Mouse (Mus musculus) right cerebral cortex, postnatal 25 days (tissue): ENCODE measurements around the gene Prim1.
"Not testable (repeated sequence)": the region's sequence is repeated elsewhere in the genome, so short reads cannot be mapped to it uniquely, and the experiment has no call there.

Source experiments
- DNase-seq: peaks from one replicate; pipeline ENCODE4 v3.0.0; 2022

Gene Prim1

DNA sequence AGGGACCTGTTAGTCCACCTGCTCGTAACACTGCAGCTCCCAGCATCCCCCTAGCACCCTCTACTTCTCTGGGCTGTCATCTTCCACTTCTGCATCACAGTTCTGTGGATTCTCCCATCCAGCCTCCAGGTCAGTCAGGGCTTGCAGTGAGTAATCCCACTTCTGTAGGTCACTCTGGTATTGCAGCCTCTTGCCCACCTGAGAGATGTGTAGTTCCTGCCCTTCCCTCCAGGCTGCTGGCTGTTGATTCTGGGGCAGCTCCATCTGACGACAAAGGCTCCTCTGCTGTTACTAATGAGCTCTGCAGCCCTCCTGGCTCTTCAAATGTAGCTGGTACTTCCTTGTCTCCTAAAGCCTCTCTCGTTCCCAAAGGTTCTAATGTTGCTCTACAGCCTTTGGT, 24.9 kb downstream of the Prim1 start:
- DNase-seq, result no peak

DNA sequence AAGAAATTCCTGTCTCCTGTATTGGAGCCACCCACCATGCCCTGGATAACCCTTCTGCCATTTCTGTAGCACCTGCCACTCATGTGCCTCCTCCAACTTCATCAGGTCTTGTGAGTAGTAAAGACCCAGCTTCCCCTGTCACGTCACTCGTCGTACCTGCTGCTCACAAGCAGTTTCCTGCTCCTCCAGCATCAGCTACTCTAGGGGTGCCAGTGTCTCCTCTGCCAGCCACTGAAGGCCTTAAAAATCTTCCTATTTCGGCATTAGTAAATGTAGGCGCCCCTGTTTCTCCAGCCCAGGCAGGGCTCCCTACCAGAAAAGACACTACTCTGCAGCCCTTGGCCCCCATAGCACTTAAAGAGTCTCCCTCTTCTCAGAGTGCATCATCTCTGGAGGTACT, 25.3 kb downstream of the Prim1 start:
- no peak for DNase-seq

DNA sequence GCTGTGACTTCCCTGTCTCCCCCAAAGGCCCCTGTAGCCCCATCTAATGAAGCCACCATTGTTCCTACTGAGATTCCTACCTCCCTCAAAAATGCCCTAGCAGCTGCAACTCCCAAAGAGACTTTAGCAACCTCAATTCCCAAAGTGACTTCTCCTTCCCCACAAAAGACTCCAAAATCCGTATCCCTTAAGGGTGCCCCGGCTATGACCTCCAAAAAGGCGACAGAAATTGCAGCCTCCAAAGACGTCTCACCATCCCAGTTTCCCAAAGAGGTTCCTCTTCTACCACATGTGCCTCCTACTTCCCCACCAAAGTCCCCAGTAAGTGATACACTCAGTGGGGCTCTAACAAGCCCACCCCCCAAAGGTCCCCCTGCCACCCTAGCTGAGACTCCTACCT, 26.7 kb downstream of the Prim1 start:
- DNase-seq, result no peak

DNA sequence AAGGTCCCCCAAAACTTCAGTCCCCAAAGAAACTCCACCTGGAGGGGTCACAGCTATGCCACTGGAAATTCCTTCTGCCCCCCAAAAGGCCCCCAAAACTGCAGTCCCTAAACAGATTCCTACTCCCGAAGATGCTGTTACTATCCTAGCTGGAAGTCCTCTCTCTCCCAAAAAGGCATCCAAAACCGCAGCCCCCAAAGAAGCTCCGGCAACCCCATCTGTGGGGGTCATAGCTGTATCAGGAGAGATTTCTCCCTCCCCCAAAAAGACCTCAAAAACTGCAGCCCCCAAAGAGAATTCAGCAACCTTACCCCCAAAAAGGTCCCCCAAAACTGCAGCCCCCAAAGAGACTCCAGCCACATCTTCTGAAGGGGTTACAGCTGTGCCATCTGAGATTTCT, 27.5 kb downstream of the Prim1 start:
- no peak for DNase-seq

DNA sequence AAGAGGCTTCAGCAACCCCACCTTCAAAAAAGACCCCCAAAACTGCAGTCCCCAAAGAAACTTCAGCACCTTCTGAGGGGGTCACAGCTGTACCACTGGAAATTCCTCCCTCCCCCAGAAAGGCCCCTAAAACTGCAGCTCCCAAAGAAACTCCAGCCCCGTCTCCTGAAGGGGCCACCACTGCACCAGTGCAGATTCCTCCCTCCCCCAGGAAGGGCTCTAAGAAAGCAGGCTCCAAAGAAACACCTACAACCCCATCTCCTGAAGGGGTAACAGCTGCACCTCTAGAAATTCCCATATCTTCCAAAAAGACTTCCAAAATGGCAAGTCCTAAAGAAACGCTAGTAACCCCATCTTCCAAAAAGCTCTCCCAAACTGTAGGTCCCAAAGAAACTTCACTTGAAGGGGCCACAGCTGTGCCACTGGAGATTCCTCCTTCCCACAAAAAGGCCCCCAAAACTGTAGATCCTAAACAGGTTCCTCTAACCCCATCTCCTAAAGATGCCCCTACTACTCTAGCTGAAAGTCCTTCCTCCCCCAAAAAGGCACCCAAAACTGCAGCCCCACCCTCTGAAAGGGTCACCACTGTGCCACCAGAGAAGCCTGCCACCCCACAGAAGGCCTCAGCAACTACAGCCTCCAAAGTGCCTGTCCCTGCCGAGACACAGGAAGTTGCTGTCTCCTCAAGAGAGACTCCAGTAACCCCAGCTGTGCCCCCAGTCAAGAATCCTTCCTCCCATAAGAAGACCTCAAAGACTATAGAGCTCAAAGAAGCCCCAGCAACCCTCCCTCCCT, 28.3 kb downstream of the Prim1 start:
- no peak for DNase-seq

DNA sequence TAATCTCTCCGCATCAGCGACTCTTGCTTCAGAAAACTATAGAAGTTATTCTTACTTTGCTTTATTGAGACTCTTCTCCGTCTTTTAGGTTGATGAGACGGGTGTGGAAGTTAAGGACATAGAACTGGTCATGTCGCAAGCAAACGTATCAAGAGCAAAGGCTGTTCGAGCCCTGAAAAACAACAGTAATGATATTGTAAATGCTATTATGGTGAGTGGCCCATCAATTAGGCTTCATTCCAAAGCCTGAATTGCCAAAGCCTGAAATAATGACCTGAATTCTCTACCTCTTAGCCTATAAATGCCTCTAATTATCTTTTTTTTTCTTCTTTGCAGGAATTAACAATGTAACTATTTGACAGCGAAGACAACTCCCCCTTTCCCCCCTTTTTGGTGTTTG, 33.2 kb downstream of the Prim1 start:
- no peak for DNase-seq

DNA sequence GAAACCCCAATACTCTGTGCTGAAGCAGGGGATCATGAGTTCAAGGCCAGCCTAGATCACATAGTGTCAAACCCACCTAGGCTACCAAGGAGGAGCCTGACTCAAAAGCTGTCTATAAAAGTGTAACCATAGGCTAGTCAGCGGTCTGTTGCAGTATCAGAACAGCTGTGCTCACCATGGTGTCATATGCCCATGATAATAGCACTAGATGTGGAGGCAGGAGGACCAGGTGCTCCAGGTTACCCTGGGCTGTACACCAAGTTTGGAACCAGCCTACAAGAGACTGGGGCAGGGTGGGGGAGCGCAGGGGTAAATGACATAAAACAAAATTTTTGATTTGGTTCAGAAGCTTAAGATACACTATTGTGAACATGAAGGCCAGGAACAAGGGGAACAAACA, 34.8 kb downstream of the Prim1 start:
- DNase-seq, result no peak

DNA sequence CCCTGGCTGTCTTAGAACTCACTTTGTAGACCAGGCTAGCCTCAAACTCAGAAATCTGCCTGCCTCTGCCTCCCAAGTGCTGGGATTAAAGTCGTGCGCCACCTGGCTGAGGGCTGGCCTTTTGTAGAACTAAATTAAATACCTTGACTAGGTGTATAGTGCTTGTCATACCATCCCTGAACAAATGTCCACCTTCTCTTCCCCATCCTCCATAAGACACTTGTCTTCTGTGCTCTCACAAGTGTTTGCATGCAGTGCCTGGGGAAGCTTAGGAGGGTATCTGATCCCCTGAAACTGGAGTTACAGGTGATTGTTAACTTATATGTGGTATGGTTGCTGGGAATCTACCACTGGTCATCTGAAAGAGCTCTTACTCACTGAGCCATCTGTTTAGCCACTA, 35.4 kb downstream of the Prim1 start:
- no peak for DNase-seq

DNA sequence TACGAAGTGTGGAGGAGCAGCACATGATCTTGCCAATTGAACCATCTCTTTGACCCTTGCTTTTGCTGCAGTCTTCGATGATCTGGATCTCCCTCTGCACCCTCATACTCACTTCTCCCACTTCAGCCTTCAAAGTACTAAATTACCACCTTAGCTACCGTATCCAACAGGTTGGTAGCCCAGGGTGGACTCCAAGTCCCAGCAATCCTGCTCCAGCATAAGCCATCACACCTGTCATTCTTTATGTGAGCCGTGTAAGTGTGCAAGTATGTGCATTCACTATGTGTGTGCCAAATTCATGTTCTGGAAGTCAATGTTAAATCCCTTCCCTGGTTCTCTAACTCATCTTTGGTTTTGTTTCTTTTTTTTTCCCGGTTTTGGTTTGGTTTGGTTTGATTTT, 36.6 kb downstream of the Prim1 start:
- no peak for DNase-seq

DNA sequence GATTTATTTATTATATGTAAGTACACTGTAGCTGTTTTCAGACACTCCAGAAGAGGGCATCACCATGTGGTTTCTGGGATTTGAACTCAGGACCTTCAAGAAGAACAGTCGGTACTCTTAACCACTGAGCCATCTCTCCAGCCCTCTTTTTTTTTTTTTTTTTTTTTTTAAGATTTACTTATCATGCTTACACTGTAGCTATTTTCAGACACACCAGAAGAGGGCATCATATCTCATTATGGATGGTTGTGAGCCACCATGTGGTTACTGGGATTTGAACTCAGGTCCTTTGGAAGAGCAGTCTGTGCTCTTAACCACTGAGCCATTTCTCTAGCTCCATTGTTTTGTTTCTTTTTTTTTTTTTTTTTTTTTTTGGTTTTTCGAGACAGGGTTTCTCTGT, 37.2 kb downstream of the Prim1 start:
- not testable (repeated sequence) for DNase-seq

DNA sequence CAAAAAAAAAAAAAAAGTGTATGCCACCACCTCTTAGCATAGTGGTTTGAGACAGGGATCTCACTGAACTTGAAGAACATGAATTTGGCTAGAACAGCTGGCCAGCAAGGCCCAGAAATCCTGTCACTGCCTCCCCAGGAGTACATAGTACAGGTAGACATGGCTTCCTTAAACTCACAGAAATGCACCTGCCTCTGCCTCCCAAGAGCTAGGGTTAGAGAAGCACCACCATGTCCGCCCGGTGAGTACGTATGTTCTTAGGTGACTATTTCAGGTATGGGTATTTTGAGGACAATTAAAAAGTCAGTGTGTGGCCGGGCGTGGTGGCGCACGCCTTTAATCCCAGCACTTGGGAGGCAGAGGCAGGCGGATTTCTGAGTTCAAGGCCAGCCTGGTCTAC, 38.0 kb downstream of the Prim1 start:
- no peak for DNase-seq

DNA sequence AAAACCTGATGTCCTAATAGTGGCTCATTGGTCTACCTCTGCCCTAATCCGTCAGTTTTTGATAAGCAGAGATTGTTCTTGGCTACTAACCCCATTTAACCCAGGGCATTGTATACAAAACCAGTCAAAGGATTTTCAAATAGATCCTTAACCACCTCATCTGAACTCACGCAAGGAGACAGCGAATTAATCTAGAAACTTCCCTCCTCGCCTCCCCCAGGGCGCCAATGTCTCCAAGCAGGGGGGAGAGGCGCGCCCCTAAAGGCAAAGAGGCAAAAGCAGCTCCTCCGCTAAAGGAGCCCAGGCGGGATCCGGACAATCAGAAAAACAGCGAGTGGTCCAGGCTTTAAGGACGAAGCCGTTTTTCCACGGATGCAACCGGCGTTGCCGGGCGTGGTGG, 43.2 kb downstream of the Prim1 start:
- no peak for DNase-seq

DNA sequence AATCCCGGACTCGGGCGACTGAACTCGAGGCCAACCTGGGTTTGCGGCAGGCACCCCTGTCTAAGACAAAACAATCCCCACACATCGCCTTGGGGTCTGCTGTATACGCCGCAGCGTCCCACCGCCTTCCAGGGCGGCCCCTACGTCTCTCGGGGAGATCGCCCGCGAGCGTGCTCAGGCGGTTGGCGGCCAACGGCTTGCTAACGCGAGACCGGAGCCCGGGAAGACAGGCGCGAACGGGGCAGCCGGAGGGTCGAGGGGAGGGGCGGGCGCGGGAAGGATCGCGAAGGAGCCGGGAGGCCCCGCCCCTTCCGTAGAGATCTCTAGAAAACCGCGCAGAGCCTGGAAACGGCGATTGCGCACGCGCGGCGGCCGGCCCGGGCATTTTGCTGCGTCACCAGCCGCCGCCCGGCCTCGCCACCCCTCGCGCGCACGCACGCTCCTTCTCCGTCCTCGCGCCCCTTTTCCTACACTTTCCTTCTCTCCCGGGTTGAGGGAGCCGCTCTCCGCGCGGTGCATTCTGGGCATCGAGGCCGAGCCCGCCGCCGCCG, 43.7 kb downstream of the Prim1 start, which contains the start of gene Ptges3:
Ptges3 (plus strand) TSS at position 354 of the 551 bp plus-strand sequence.
- peak; percentile 97 for DNase-seq

DNA sequence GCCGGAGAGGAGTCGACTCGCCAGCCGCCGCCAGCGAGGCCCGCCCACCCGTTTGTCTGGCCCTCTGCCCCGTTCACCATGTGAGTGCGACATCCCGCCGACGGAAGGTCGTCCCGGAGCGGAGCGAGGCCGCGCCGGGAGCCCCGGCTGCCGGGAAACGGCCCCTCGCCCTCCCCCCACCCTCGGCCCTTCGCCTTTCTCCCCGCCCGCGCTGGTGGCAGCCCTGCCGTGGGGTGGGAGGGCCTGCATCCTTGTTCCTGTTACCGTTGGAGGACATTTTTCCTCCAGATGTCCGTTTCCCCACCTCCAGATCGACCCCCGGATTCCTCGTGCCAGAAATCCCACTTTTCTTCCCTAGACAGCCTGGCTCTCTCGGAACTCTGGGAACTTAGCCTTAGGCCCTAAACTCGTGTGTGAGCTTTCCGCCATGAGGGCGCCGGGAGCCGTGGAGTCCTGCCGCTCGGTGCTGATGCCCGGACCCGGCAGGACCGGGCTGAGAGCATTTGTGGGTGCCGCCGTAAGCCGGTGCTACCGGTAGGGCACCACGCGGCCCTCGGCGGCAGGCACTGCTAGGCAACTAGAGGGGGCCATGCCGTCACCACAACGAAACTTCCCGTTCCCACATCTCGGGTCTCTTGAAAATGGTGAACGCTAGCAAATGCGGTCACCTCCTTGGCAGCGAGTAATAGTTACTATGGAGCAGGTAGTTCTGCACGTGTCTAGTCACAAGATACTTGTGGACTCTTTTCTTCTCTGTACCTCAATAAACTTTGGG, 44.4 kb downstream of the Prim1 start:
- DNase-seq, result peak; percentile 51

DNA sequence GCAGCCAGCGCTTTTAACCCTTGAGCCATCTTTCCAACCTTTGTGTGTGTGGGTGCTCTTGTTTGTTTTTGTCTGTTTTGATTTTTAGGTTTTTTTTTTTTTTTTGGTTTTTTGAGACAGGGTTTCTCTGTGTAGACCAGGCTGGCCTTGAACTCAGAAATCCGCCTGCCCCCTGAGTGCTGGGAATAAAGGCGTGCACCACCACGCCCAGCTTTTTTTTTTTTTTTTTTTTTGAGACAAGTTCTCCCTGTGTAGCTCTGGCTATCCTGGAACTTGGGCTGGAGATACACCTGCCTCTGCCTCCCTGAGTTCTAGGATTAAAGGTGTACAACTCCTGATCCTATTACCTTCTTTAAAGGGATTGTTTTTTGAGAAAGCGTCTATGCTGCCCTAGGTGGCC, 46.1 kb downstream of the Prim1 start:
- no peak for DNase-seq

DNA sequence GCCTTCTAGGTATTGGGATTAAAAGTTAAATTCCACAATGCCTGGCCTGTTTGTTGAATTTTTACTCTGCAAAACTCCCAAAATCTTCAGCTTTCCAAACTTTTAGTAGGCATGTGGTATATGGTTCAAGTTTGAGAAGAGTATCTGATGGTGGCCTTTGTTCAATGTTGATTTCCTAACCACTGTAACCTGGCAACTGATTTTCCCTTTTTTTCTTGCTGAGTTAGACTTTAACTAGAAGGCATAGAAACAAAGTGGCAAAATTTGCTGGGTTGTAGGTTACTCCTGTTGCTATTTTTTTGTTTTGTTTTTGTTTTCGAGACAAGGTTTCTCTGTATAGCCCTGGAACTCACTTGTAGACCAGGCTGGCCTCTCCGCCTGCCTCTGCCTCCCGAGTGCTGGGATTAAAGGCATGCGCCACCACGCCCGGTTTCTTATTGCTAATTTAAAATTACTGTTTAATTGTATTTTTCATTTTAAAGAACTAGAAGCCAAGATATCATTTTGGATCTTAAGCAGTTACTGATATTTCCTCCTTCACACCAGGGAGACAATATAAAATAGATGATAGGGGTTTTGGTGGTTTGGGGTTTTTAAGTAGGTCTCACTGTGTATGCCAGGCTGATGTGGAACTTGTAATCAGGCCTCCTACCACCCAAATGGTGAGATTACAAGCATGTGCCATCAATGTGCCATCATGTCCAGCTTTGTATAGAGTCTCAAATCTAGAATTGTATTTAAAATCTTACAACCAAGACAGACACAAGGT, 47.4 kb downstream of the Prim1 start:
- no peak for DNase-seq

DNA sequence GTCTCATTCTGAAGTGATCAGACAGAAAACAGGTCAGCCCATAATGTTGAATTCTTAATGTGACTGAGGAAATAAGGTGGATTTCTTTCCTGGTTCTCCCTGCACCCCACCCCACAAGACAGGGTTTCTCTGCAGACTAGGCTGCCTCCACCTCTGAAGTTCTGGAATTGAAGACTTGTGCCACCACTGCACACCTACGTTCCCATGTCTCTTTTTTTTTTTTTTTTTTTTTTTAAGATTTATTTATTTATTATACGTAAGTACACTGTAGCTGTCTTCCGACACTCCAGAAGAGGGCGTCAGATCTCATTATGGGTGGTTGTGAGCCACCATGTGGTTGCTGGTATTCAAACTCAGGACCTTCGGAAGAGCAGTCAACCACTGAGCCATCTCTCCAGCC, 51.1 kb downstream of the Prim1 start:
- DNase-seq, result no peak

DNA sequence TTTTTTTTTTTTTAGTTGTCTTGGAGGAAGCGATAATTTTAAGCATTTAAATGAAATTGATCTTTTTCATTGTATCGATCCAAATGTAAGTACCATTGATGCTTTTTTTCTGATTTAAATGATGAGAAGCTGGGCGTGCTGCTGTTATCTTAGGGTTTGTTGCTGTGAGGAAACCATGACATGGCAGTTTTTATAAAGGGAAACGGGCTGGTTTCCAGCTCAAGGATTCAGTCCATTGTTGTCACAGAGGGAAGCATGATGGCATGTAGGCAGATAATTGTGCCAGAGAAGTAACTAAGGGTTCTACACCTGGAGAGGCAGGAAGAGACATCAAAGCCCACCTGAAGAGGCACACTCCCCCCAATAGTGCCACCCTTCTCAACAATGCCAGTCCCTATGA, 54.2 kb downstream of the Prim1 start:
- no peak for DNase-seq

DNA sequence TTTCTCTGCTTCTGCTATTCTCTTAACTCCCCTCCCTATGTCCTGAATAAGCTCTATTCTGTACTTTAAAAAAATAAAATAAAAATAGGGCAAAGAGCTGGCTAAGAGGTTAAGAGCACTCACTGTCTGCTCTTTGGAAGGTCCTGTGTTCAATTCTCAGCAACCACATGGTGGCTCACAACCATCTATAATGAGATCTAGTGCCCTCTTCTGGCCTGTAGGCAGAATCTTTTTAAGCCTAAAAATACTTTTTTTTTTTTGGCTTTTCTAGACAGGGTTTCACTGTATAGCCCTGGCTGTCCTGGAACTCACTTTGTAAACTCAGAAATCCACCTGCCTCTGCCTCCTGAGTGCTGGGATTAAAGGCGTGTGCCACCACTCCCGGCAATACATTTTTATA, 55.5 kb downstream of the Prim1 start:
- DNase-seq, result not testable (repeated sequence)

DNA sequence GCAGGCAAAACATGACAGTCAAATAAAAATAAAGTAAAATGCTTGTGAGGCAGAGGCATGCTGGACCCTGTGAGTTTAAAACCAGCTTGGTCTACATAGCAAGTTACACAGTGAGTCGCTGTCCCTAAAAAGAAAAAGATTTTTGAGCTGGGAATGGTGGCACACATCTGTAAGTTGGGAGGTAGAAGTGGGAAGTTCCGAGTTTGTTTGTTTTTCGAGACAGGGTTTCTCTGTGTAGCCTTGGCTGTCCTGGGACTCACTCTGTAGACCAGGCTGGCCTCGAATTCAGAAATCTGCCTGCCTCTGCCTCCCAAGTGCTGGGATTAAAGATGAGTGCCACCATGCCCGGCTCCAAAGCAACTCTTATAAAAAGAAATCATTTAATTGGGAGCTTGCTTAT, 63.3 kb downstream of the Prim1 start:
- not testable (repeated sequence) for DNase-seq
